Mouse (Mus musculus): ENCODE results near the gene Ppp1r15b. TPM values are rescaled to one million over a fixed set of nuclear protein-coding genes. Genes with fewer than 3 reads are reported as not detected.

Ppp1r15b gene
- polyA plus RNA-seq, 2 experiments = 29.9 to 38.5 TPM

GRCm38 (mm10) chr1:133119931-133120712 lies 10.8 kb upstream of the Ppp1r15b start:
- Histone ChIP-seq H3K9ac (ENCODE audit: low read depth, low read length, severe bottlenecking) (0 out of 2 replicates have a peak overlapping the region, but pooled peaks have one; percentile 18), H3K4me1 (ENCODE audit: control insufficient read depth, insufficient read depth, low read length) (peaks cover 14% of the 10 kb centered on the region), H3K4me2 (replicated peaks; ENCODE audit: low read depth, low read length, severe bottlenecking) (no peak overlapping the region), H3K27me3 (ENCODE audit: control insufficient read depth, insufficient read depth, low read length) (no peaks in the 10 kb centered on the region), H3K36me3 (ENCODE audit: control insufficient read depth, insufficient read depth, low read length) (no peaks in the 10 kb centered on the region), H3K9me3 (ENCODE audit: control insufficient read depth, low read length) (no peaks in the 10 kb centered on the region), H3K4me3 (replicated peaks; ENCODE audit: low read length) (no peak overlapping the region), H3K27ac (replicated peaks; ENCODE audit: low read depth, low read length) (no peak overlapping the region)
- no peak for TF ChIP-seq POLR2A (IDR thresholded peaks at IDR 0.05; ENCODE audit: borderline replicate concordance, extremely low read depth, insufficient read depth, insufficient read length)
- WGBS = 37% methylated on average over 7 of the region's 7 CpGs
- ATAC-seq (ENCODE audit: low FRiP score, low read depth) (peak; percentile 88), DNase-seq (ENCODE audit: low spot score) (peak; percentile 59)

DNA sequence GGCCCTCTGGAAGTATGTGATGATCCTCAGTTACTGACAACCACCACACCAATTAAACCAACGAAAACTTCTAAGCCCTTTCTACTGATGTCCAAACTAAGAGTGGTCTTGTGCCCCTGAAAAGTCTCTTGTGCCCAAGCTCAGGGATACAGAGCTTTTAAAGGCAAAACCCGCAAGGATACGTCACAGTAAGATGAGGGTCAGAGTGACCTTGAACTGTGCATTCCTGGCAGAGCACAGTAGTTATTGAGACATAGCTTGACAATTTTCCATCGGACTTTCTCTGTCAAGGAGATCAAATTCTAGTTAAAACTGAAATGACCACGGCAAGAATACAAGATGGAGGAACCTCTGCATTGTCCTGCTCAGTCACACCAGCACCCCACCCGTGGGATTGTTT lies 9.7 kb upstream of the Ppp1r15b start:
- ATAC-seq (ENCODE audit: low FRiP score, low read depth) = no peak
- Histone ChIP-seq H3K27ac (replicated peaks; ENCODE audit: low read depth, low read length) (no peak overlapping the region), H3K4me3 (replicated peaks; ENCODE audit: low read length) (no peak overlapping the region), H3K4me1 (ENCODE audit: control insufficient read depth, insufficient read depth, low read length) (peaks cover 14% of the 10 kb centered on the region), H3K36me3 (ENCODE audit: control insufficient read depth, insufficient read depth, low read length) (no peaks in the 10 kb centered on the region), H3K27me3 (ENCODE audit: control insufficient read depth, insufficient read depth, low read length) (no peaks in the 10 kb centered on the region), H3K4me2 (replicated peaks; ENCODE audit: low read depth, low read length, severe bottlenecking) (no peak overlapping the region), H3K9ac (ENCODE audit: low read depth, low read length, severe bottlenecking) (no peak overlapping the region), H3K9me3 (ENCODE audit: control insufficient read depth, low read length) (no peaks in the 10 kb centered on the region)
- 62% methylated on average over 6 of the region's 6 CpGs for WGBS
- DNase-seq (ENCODE audit: low spot score) = no peak
- no peak for TF ChIP-seq POLR2A (IDR thresholded peaks at IDR 0.05; ENCODE audit: borderline replicate concordance, extremely low read depth, insufficient read depth, insufficient read length)

DNA sequence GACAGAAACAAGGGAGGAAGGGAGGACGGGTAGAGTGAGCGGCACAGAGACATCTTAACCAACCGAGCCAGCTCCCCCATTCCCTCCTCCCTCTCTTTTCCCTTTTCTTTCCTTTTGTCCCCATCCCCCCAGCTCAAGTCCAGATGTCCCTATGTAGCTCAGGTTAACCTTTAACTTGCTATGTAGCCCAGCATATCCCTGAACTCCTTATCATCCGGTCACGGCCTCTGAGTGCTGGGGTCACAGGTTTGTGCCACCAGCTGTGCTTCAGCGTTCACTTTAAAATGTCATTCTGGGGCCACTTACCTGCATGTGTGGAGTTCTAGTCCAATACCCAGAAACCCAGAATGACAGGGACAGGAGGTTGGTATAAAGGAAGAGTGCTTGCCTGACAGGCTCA lies 6.8 kb upstream of the Ppp1r15b start:
- no peak overlapping the region for H3K27ac ChIP-seq (replicated peaks; ENCODE audit: low read depth, low read length)
- H3K9ac ChIP-seq (ENCODE audit: low read depth, low read length, severe bottlenecking) = no peak overlapping the region
- 85% methylated on average over 6 of the region's 6 CpGs for WGBS
- ATAC-seq (ENCODE audit: low FRiP score, low read depth) (no peak), DNase-seq (ENCODE audit: low spot score) (no peak)
- H3K27me3 ChIP-seq (ENCODE audit: control insufficient read depth, insufficient read depth, low read length) = no peaks in the 10 kb centered on the region
- H3K4me3 ChIP-seq (replicated peaks; ENCODE audit: low read length) = no peak overlapping the region
- H3K4me2 ChIP-seq (replicated peaks; ENCODE audit: low read depth, low read length, severe bottlenecking) = no peak overlapping the region
- peaks cover 14% of the 10 kb centered on the region for H3K4me1 ChIP-seq (ENCODE audit: control insufficient read depth, insufficient read depth, low read length)
- TF ChIP-seq POLR2A (IDR thresholded peaks at IDR 0.05; ENCODE audit: borderline replicate concordance, extremely low read depth, insufficient read depth, insufficient read length) = no peak
- H3K9me3 ChIP-seq (ENCODE audit: control insufficient read depth, low read length) = no peaks in the 10 kb centered on the region
- H3K36me3 ChIP-seq (ENCODE audit: control insufficient read depth, insufficient read depth, low read length) = no peaks in the 10 kb centered on the region

DNA sequence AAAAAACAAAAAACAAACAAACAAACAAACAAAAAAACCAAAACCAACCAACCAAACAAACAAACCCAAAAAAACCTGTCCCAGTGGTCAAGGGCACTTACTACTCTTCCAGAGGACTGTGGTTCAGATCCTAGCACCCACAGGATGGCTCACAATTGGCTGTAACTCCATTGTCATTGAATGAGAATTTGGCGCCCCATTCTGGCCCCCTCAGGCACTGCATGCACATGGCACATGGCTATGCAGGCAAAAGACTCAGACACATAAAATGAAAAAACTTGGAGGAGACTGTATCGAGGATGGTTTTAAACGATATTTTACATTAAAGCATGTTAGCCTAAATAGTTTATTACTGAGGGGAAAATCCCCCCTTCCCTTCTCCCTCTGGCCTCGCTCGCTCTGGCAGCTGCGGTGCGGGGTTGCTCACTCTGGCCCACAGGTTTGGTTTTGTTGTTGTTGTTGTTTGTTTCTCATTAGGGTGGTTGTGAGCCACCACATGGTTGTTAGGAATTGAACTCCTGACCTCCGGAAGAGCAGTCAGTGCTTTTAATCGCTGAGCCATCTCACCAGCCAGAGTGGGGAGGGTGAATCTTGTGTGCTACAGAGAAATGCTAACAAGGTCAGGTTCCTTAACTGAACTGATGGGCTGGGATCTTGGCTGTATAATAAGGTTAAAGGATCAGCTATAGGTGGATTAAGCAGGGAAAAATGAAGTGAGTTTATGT lies 5.1 kb upstream of the Ppp1r15b start:
- Histone ChIP-seq H3K4me3 (replicated peaks; ENCODE audit: low read length) (no peak overlapping the region), H3K36me3 (ENCODE audit: control insufficient read depth, insufficient read depth, low read length) (no peaks in the 10 kb centered on the region), H3K27ac (replicated peaks; ENCODE audit: low read depth, low read length) (no peak overlapping the region), H3K9me3 (ENCODE audit: control insufficient read depth, low read length) (no peaks in the 10 kb centered on the region), H3K27me3 (ENCODE audit: control insufficient read depth, insufficient read depth, low read length) (no peaks in the 10 kb centered on the region), H3K4me2 (replicated peaks; ENCODE audit: low read depth, low read length, severe bottlenecking) (no peak overlapping the region), H3K9ac (ENCODE audit: low read depth, low read length, severe bottlenecking) (no peak overlapping the region), H3K4me1 (ENCODE audit: control insufficient read depth, insufficient read depth, low read length) (peaks cover 5% of the 10 kb centered on the region; the same call in 1 of the 2 replicates)
- DNase-seq (ENCODE audit: low spot score) = no peak
- WGBS = 86% methylated on average over 9 of the region's 9 CpGs
- no peak for ATAC-seq (ENCODE audit: low FRiP score, low read depth)
- TF ChIP-seq POLR2A (IDR thresholded peaks at IDR 0.05; ENCODE audit: borderline replicate concordance, extremely low read depth, insufficient read depth, insufficient read length) = no peak

DNA sequence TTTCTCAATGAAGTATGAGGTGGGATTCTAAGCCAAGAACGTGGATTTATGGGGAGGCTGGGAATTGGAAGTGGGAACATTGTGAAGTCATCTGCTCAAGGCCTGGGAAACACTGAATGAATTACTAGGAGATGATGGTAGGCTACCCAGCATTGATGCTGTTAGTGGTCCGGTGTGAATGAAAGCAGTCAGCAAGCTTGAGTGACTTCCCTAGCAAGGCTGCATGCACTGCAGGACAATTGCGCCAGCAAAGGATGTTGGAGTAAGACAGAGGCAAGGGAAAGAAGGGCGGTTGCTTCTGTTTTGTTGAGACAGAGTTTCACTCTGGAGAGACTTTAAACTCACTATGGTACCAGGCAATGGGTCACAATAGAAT lies 4.6 kb upstream of the Ppp1r15b start:
- H3K4me1 ChIP-seq (ENCODE audit: control insufficient read depth, insufficient read depth, low read length) = peaks cover 5% of the 10 kb centered on the region; the same call in 1 of the 2 replicates
- no peak for ATAC-seq (ENCODE audit: low FRiP score, low read depth)
- WGBS = 52% methylated on average over 4 of the region's 4 CpGs

More for the DNA sequence above, 4.6 kb upstream of the Ppp1r15b start:
- Histone ChIP-seq H3K9me3 (ENCODE audit: control insufficient read depth, low read length) (no peaks in the 10 kb centered on the region), H3K4me3 (replicated peaks; ENCODE audit: low read length) (no peak overlapping the region), H3K4me2 (replicated peaks; ENCODE audit: low read depth, low read length, severe bottlenecking) (no peak overlapping the region), H3K36me3 (ENCODE audit: control insufficient read depth, insufficient read depth, low read length) (no peaks in the 10 kb centered on the region), H3K9ac (ENCODE audit: low read depth, low read length, severe bottlenecking) (no peak overlapping the region), H3K27ac (replicated peaks; ENCODE audit: low read depth, low read length) (no peak overlapping the region), H3K27me3 (ENCODE audit: control insufficient read depth, insufficient read depth, low read length) (no peaks in the 10 kb centered on the region)
- no peak for TF ChIP-seq POLR2A (IDR thresholded peaks at IDR 0.05; ENCODE audit: borderline replicate concordance, extremely low read depth, insufficient read depth, insufficient read length)
- no peak for DNase-seq (ENCODE audit: low spot score)
